Mouse (Mus musculus) neural tube, embryonic 10.5 days (tissue): ENCODE measurements around the gene Nr0b2.
"Not testable (repeated sequence)": the region's sequence is repeated elsewhere in the genome, so short reads cannot be mapped to it uniquely, and the experiment has no call there.

Source experiments
- DNase-seq: peaks from one replicate; pipeline ENCODE4 v3.0.0-alpha.2; 2017; ENCODE audit warnings: low spot score; ENCODE audit errors: extremely low spot score

Gene Nr0b2

GRCm38 (mm10) chr4:133552768-133553447, at the start of gene Nr0b2:
Nr0b2 (plus strand) TSS chr4:133553376.
- no peak for DNase-seq

- no peak for DNase-seq
These were observed 48.9 kb upstream of the Nr0b2 start for GRCm38 (mm10) chr4:133504300-133504699.

- no peak for DNase-seq
These were observed 48.3 kb upstream of the Nr0b2 start for GRCm38 (mm10) chr4:133504755-133505485.

GRCm38 (mm10) chr4:133506573-133506972, 46.6 kb upstream of the Nr0b2 start:
- DNase-seq, result no peak

- no peak for DNase-seq
These were observed 44.2 kb upstream of the Nr0b2 start for GRCm38 (mm10) chr4:133508990-133509389.

GRCm38 (mm10) chr4:133511050-133511449, 42.1 kb upstream of the Nr0b2 start:
- no peak for DNase-seq

GRCm38 (mm10) chr4:133512511-133512910, 40.7 kb upstream of the Nr0b2 start:
- not testable (repeated sequence) for DNase-seq

- DNase-seq, result peak; percentile 73
These were observed 40.2 kb upstream of the Nr0b2 start for GRCm38 (mm10) chr4:133512972-133513371.

GRCm38 (mm10) chr4:133518601-133519368, 34.4 kb upstream of the Nr0b2 start, which contains the start of gene Kdf1:
Kdf1 (plus strand) TSS chr4:133518963.
- no peak for DNase-seq

GRCm38 (mm10) chr4:133519369-133519665, 33.9 kb upstream of the Nr0b2 start:
- no peak for DNase-seq

GRCm38 (mm10) chr4:133521502-133521901, 31.7 kb upstream of the Nr0b2 start:
- DNase-seq, result no peak

- DNase-seq, result no peak
These were observed 25.4 kb upstream of the Nr0b2 start for GRCm38 (mm10) chr4:133527788-133528187.

GRCm38 (mm10) chr4:133532777-133533176, 20.4 kb upstream of the Nr0b2 start:
- DNase-seq, result no peak

GRCm38 (mm10) chr4:133536081-133536480, 17.1 kb upstream of the Nr0b2 start:
- no peak for DNase-seq

- DNase-seq, result no peak
These were observed 16.5 kb upstream of the Nr0b2 start for GRCm38 (mm10) chr4:133536652-133537051.

- peak; percentile 93 for DNase-seq
These were observed 7.6 kb upstream of the Nr0b2 start, which contains the start of gene Nudc for GRCm38 (mm10) chr4:133545272-133546231. Nudc (minus strand) TSS chr4:133545996.

- DNase-seq, result no peak
These were observed 1.1 kb upstream of the Nr0b2 start for GRCm38 (mm10) chr4:133552029-133552428.

- no peak for DNase-seq
These were observed 513 bp downstream of the Nr0b2 start for GRCm38 (mm10) chr4:133553448-133554330.

- no peak for DNase-seq
These were observed 4.0 kb downstream of the Nr0b2 start for GRCm38 (mm10) chr4:133557041-133557717.
